Mouse (Mus musculus) cerebellum, postnatal 14 days (tissue): ENCODE data around the gene Krt15.

Source experiments
- DNase-seq, 2 experiments: peaks; one replicate each; pipeline ENCODE4 v3.0.0; 2021; ENCODE audit warnings: mixed read lengths in 2 of 2

Gene Krt15

GRCm38 (mm10) chr11:100135731-100136130, at the start of gene Krt15:
Gene Krt15, minus strand, starts transcription at chr11:100135928.
- no peak for DNase-seq

DNA sequence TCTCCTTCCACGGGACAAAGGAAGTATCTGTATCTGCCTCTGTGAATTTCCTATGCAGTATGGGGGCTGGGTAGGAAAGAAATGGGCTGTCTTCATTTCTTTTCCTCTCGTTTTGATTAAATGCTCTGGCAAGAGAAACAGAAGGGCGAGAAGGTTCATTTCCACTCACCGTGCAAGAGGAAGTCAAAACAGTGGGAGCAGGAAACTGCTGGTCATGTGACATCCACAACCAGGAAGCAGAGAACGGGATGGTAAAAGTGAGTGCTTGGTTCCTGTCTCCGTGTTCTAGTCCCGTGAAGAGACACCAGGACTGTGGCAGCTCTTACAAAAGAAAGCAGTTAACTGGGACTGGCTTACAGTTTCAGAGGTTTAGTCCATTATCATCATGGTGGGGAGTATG, 46.0 kb upstream of the Krt15 start:
- no peak for DNase-seq

DNA sequence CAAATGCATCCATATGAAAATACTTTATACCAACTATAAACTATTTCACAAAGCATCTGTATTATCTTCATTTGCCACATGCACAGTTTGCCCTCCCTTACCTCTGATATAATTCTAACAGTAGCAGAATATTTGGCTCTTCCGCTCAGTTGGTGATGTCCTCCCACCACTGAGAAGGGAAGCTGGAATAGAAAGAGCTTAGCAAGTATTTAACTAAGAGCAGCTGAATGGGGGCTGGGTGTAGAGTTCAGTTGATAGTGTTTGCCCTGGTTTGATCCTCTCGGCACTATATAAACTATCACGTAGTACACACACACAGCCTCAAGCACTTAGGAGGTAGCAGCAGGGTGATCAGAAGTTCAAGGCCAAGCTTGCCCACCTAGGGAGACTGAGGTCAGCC, 43.5 kb upstream of the Krt15 start:
- no peak for DNase-seq

DNA sequence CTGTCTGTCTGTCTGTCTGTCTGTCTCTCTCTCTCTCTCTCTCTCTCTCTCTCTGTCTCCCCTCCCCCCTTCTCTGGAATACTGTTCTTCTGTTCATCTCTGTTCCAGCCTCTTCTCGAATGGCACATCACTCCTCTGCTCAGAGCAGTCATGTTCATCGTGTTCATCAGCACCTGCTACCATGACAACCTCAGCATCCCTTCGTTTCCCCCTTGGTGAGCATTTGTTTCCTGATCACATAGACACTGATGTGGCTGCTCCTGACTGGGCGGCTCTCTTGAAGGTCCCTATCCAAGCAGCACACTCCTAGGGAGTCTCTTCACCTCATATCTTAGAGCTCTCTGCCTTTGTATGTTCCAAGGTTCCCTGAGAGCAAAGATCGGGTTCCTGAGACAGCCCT, 42.6 kb upstream of the Krt15 start:
- no peak for DNase-seq

DNA sequence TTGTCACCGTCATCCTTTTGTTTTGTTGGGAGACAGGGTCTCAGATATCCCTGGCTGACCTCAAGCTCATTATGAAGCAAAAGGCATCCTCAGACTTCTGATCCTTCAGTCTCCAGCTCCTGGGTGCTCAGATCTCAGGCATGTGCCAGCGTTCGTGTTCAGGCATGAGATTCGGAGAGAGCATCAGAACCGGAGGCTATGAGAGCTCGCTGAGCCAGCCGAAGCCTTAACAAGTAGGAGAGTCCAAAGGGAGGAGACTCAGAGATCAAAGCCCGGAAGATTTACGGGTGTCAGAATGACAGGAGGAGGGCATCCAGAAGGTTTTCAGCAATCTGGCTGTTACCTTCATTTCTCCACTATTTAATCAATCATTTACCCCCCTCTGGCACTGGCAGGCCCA, 41.1 kb upstream of the Krt15 start:
- DNase-seq, result no peak

- DNase-seq, result peak; percentile 85 to 92
These were observed 33.3 kb upstream of the Krt15 start for GRCm38 (mm10) chr11:100168765-100169762.

- peak in 1 of 2 experiments; percentile 34 for DNase-seq
These were observed 32.3 kb upstream of the Krt15 start for GRCm38 (mm10) chr11:100168071-100168470.

- DNase-seq, result no peak
These were observed 28.7 kb upstream of the Krt15 start for GRCm38 (mm10) chr11:100164392-100164791.

GRCm38 (mm10) chr11:100157908-100158477, 22.3 kb upstream of the Krt15 start:
- no peak for DNase-seq

DNA sequence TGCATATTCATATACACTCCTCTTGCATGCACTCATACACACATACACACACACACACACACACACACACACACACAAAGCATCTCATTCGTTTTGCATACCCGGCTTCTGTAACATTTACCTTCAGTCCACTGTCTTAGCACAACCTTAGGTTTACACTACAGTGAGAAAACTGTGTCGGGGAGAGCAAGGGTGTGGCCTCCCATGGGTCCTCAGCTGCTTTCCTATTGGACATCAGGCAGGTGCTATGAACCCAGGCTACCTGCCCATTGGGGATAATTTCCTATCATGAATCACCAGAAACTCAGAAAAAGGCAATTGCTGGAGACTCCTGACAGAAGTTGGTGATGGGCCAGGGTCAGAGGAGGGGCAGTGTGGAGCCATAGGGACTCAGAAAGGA, 21.6 kb upstream of the Krt15 start:
- DNase-seq, result no peak

GRCm38 (mm10) chr11:100155497-100156255, 19.9 kb upstream of the Krt15 start:
- no peak for DNase-seq

DNA sequence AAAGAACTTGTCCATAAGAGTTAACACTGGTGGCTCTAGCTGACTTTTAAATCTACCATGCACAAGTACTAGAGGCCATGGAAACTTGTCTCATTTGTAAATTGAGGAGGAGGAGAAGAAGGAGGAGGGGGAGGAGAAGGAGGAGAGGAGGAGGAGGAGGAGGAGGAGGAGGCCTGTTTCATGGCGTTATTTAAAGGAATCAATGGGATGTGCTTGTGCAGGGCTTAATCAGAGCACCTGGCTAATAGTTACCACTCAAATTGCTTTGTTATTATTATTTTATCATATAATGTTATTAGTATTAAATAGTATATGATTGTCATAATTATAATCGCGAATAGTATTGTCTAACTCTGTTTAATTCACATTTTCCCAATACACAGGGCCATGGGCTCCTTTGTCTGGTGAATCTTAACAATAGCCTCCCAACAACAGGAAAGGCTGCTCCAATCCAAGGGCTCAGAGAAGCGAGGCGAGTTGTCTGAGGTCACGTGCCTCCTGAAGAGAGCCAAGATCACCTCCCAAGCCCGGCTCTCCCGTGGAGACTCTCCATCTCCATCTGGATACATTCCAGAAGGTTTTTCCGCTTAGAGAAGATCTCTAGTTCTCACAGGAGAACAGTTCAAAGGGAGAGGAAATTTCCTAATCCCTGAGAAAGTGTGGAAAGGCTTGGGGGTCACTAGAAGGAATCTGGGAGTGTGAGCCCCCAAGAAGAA, 13.0 kb upstream of the Krt15 start, which contains the start of gene Krt19:
TSS of gene Krt19 (minus strand) at position 51 of the 716 bp plus-strand sequence.
- peak; percentile 37 to 44 for DNase-seq

DNA sequence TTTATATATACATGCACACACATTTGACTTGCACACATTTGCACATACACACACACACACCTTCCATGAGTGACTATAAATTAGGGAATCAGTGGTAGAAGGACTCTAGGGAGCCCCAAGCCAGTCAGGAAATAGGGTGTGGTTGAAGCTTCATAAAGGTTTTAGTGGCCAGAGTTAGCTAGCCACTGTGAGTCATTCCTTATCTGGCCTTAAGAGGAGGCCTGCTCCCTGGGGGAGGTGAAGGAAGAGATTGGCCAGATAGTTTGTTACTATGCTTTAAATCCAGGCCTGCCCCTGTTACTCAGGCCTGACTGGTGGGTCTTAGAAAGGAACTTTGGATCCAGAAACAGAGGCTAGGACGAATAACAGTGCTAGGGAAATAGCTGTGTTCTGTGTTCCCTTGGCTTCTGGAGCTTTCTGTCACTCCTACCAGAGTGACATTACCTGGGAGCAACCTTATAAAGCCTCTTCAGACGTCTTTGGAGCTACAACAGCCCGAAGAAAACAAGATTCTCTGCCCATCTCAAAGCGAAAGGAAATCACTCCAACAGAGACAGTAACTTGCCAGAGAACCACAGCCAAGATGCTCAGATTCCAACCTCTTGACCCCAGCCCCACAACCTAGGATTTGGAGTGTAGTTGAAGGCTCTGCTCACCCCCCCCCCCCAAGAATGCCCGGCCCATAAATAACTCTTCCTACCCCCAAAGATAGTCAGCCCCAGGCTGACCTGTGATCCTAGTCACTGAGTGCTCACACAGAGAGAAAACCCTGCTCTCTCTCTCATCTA, 12.0 kb upstream of the Krt15 start:
- no peak for DNase-seq

DNA sequence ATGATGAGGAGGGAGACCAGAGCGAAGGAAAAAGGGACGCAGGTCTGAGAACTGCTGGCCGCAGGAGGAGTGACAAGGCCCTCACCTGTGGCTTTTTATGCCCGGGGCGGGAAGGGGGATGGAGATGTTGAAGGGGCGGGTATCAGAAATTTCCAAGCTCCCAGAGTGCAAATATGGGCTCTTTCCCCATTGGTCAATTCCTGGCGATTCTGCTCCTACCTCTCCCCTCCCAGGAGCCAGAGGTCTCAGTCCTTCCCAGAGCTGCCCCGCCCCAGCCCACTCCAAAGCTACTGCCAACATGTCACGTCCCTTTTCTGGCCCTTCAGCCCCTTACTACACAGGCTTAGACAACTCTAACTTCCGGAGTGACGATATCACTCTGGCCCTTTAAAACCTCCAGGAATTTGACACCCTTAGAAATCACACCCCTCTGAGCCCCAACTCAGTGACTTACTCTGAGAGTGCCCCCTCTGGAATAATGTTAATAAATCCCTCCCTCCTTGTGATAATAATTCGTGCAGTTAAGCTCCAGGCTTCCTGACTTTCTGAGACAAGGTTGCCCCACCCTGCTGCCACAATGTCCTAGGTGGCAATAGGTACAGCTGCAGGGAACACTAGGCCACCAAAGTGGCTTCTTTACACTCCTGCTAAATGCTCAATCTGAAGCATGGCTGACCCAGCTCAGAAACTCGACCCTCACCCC, 10.3 kb upstream of the Krt15 start:
- no peak for DNase-seq

DNA sequence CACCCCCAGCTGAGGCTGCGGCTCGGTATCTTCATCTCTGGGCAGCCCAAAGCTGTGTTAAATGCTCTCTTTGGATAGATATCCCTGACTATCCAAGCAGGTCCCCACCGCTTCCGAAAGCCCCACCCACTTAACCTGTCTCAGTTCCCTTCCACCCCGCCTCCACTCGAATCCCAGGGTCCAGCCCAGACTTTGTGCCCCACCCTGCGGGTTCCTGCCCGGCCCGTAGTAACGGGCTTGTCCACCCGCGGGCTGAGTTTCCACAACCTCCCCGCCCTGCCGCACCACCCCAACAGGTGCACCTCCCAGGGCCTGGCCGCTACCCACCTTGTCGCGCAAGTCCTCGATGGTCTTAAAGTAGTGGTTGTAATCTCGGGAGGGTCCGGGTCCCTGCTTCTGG, 9.4 kb upstream of the Krt15 start:
- no peak for DNase-seq

DNA sequence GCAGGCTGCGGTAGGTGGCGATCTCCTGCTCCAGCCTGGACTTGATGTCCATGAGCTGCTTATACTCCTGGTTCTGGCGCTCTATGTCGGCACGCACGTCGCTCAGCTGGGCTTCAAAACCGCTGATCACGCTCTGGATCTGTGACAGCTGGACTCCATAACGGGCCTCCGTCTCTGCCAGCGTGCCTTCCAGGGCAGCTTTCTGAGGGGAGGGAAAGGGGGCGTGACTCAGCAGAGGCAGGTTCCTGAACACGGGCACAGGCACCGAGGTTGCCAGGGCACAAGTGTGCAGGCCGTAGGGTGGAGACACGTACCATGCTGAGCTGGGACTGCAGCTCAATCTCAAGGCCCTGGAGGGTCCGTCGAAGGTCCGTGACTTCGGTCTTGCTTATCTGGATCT, 5.2 kb upstream of the Krt15 start:
- no peak for DNase-seq

DNA sequence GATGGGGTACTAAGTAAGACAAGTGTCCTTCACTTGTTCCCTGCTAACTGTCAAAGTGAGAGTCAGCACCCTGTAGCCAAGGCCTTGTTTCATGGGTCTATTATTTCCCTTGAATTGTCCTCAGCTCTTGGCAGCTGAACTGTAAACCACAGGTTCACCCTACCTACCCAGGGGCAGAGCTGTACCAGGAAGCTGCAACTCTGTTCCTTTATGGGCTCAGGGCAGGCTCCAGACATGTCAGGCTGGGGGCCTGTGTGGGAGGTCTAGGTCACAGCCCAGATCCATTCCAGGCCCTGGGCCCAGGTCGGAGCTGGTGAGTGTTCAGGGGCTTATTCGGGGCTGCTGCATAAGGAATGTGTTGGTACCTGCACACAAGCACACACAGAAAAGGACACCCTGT, 3.7 kb upstream of the Krt15 start:
- DNase-seq, result no peak

DNA sequence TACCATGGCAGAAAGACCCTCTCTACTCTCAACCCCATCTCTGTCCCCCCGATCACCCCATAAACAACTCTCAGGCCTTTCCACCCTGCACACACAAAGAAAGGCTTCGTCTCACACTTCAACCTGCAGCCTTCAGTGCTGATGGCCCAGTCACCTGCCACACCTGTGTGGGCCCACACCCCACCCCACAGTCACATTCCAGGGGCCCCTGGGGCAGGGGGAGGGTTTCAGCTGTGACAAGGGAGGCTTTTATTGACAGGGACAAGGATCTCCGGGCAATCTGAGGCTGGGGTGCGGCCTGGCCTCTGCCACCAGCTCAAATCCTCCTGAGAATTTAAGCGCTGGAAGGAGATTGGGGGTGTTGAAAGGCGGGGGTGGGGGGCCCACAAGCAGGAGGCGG, 3.1 kb upstream of the Krt15 start:
- DNase-seq, result no peak

DNA sequence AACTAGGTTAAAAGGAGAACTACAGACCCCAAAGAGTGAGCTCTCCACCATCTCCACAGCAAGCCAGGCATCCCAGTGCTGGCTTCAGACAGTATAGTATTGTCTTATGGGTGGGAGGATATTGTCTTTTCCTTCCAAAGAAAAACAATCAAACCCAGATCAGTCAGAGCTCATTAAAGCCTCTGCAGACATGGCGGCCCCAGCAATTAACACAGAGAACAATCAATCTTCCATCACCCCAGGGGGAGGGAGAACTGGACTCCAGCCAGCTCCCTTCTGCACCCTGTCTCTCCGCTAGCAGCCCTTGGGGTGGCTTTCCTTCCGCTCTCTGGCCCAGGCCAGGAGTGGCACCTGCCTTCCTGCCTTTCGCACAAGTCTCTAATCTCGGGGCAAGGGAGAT, 2.0 kb upstream of the Krt15 start:
- DNase-seq, result no peak

DNA sequence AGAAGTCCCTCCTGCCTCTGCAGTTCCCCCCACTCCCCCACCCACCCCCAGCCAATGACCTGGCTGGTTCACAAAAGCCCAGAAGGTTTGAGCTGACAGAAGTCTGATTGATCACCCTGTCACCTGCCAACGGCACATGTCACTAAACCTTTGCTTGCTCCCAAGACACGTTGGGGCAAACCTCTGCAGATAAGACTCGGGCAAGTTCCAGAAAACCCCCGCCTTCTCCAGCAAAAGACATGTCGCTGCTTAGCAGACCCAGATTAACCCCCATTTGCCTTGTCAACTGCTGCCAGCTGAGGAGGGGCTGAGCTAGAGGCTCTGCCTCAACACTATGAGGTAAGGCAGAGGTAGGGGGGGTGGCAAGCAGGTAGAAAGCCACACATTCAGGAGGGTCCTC, 831 bp upstream of the Krt15 start:
- no peak for DNase-seq

DNA sequence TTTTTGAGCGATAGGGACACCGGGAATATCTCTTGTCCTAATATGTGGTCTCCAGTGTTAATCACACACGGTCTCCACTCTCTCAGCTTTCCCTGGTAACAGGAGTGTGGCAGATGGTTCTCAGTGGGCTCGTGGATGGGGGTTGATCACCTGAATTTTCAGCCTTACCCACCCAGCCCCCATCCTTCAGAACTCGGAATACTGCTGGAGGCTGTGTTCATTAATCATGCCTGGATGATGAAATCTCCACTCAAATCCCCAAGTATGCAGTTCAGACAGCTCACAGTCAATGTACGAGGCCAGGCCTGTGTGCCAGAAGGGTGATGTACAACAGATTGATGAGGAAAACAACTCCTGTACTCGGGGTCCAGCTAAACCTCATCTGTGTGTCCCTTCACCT, 10.8 kb downstream of the Krt15 start:
- peak; percentile 36 to 44 for DNase-seq
